Mouse (Mus musculus): Measurements from ENCODE around the gene Baz2b. TPM values are rescaled to one million over a fixed set of nuclear protein-coding genes. Genes with fewer than 3 reads are reported as not detected.
A peak's percentile ranks its signal among the peaks of the same experiment; 100 is the strongest.
"Not testable (repeated sequence)": the region's sequence is repeated elsewhere in the genome, so short reads cannot be mapped to it uniquely, and the experiment has no call there.

The Baz2b gene
- total RNA-seq, 2 experiments from 2014 or later, result 55.6 to 60.3 TPM

- DNase-seq, result no peak
- intact Hi-C loops (cut with DNase I), result no loop called here
Measured at GRCm38 (mm10) chr2:59898666-59899065, 311.0 kb downstream of the Baz2b start.

DNA sequence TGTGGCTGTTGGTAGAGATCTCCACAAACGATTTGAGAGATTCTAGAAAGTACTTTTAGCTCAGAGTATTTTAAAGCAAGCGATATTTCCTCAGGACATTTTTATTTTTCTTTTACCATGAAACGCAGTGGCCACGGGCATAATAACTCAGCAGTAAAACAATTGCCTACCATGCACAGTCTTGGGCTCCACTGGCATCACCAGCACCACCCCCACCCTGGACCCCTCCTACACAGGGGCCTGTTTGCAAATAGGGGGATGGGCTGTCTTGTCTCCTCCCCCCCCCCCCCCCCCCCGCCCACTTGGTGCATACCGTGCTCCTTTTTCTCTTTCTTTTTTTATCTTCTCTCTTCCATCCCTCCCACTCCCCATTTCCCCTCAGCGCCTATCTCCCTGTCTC, 311.5 kb downstream of the Baz2b start:
- DNase-seq, result no peak
- intact Hi-C loops (cut with DNase I), result no loop called here

GRCm38 (mm10) chr2:59896837-59897236, 312.8 kb downstream of the Baz2b start:
- intact Hi-C loops (cut with DNase I), result no loop called here
- no peak for DNase-seq

- intact Hi-C loops (cut with DNase I), result no loop called here
- peak; percentile 35 to 37 for DNase-seq
Measured at GRCm38 (mm10) chr2:59896400-59896799, 313.2 kb downstream of the Baz2b start.

DNA sequence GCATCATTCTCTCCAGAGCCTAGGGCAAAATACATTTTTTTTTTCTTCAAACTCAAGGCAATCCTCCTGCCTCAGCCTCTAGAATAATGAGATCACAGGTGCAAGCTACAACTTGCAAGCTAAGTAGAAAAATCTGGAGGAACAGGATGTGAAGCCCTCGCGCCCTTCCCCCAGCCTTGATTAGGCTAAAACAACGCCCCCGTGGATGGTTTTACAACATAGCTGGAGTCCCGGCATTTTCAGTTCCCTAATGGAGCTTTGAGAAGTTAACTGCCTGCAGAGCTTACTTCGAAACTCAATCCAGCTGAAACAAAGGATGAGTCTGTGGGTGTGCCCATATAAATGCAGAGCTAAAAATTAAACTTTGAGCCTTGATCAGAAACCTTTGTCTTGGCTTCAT, 319.9 kb downstream of the Baz2b start:
- intact Hi-C loops (cut with DNase I), result no loop called here
- DNase-seq, result no peak

- intact Hi-C loops (cut with DNase I), result no loop called here
- peak in 1 of 2 experiments; percentile 7 for DNase-seq
Measured at GRCm38 (mm10) chr2:59882742-59883281, 326.8 kb downstream of the Baz2b start.

DNA sequence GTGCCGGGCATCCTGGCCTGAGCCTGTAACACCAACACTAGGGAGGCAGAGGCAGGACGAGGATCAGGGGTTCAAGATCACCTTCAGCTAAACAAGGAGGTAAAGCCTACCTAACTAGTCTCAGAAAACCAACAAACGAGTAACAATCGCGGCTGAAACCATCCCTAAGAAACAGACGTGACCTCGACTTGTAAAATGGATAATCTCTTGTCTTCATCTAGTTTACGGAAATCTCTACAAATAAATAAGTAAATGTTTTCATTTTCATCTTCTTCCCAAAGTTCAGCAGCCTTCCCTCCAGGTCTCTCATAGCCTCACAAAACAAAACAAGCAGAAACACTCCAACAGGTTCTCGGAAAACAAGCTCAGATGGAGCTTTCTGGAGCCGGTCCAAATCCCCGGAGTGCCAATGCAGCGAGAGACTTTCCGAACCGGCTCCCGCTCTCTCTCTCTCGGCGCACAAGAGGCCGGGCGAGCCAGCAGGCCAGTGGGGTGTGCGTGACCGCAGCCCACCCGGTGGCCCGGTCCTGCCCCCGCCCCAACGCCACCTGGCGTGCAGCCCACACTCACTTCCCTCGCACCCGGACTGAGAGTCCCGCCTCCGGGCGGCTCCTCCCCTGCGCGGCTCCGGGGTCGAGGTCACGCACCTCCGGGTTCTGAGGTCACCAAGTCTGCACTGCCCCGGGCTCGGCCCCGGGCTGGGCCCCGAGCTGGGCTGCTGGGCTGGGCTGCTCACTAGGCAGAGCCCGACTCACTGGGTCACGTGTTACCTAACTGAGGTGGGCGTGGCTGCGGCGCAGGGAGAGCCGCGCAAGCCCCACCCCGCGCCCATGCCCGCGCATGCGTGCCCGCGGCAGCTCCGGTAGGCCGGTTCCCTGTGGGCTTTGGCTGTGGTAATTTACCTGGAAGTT, 327.6 kb downstream of the Baz2b start, which contains the start of gene Wdsub1:
TSS of gene Wdsub1 (minus strand) at position 761 of the 911 bp plus-strand sequence.
- intact Hi-C loops (cut with DNase I), result no loop called here
- peak; percentile 95 for DNase-seq

DNA sequence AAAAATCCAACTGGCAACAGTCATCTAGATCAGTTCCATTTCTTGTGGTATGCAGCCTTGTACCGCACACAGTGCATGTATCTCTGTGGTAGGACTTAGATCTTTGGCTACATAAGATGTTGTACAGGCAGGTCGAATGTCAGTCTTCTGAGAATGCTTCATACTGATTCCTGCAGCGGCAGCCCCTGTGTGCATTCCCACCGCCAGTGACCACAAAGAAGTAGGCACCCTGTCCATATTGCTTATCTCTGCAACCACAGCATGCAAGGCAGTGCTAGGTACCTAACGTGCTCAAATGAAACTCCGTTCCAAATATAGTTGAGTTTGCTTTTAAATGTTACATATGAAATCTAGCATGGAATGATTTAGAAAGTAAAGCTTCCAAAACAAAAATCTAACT, 328.2 kb downstream of the Baz2b start:
- intact Hi-C loops (cut with DNase I), result no loop called here
- DNase-seq, result no peak

GRCm38 (mm10) chr2:59878221-59878620, 331.4 kb downstream of the Baz2b start:
- no peak for DNase-seq
- intact Hi-C loops (cut with DNase I), result no loop called here

DNA sequence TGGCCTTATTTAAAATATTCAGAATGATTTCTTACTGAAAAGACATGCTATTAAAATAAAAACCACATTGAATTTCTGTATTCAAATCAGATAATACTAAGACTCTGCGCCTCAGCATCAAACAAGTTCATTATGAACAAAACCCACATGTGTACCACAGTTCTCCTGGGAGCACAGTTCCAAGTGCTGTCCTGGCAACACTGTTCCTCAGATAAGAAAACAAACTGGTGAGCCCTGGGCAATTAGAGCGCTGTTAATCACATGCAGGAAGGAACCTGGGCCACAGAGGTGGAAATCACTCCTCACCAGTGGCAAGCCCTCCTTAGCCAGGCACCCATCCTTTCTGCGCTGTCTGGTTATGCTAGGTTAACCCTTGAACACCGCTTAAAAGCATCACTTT, 332.3 kb downstream of the Baz2b start:
- no peak for DNase-seq
- intact Hi-C loops (cut with DNase I), result no loop called here

DNA sequence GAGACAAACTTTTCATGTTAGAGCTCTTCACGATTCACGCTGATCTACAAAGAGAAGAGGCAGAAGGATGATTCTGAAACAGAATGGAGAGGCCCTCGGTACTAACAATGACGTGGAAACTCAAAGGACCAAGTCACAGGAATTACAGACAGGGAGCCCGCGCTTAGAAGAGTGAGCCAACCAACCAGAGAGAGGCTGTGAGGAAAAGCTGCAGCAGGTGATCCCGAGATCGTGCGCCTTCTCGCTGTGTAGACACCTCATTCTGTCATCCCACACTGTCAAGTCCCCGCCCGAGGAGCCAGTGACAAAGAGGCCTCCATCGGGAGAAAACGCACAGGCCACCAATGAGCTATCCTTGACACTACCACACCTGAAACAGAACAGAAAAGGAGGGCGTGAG, 333.2 kb downstream of the Baz2b start:
- DNase-seq, result no peak
- intact Hi-C loops (cut with DNase I), result no loop called here

DNA sequence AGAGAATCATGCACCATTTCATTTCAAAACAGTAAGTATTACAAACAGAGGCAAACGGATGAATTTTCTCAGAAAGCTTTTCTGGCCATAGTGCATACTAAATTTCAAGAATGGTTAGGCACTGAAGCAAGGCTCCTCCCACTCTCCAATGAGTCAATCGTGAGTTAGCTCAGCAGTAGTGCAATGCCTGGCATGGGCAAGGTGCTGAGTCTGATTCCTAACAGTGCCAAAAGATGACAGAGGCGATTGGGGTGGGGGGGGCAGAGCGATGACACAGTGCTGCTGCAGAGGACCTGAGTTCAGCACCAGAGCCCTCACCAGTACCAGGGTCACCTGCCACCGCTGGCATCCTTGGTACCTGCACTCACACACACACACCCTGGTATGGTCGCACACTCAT, 339.1 kb downstream of the Baz2b start:
- no peak for DNase-seq
- intact Hi-C loops (cut with DNase I), result no loop called here

GRCm38 (mm10) chr2:59862618-59863017, 347.0 kb downstream of the Baz2b start:
- intact Hi-C loops (cut with DNase I), result no loop called here

GRCm38 (mm10) chr2:59854363-59854762, 355.3 kb downstream of the Baz2b start:
- DNase-seq, result no peak
- intact Hi-C loops (cut with DNase I), result no loop called here

More at GRCm38 (mm10) chr2:59862618-59863017, 347.0 kb downstream of the Baz2b start:
- DNase-seq, result no peak

GRCm38 (mm10) chr2:59853543-59853942, 356.1 kb downstream of the Baz2b start:
- no peak for DNase-seq
- intact Hi-C loops (cut with DNase I), result no loop called here

GRCm38 (mm10) chr2:59852916-59853315, 356.7 kb downstream of the Baz2b start:
- no peak for DNase-seq
- intact Hi-C loops (cut with DNase I), result no loop called here

DNA sequence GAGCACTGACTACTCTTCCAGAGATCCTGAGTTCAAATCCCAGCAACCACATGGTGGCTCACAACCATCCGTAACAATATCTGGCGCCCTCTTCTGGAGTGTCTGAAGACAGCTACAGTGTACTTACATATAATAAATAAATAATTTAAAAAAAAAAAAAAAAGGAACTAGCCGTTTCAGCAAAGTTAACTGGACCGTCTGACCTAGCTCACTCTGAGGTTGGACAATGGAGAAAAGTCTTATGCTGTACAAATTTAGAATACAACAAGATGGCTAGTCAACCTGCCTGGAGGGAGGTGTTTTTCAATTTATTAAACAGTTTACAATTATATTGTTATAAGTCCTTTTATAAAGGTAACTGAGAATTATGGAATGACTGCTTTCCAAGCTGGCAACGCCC, 357.8 kb downstream of the Baz2b start:
- intact Hi-C loops (cut with DNase I), result not testable (repeated sequence)

More for the DNA sequence above, 357.8 kb downstream of the Baz2b start:
- DNase-seq, result not testable (repeated sequence)

Other genes starting within 250 kb of the Baz2b start
- 10 to 100 TPM; 47.4 to 52.6 TPM for gene March7, start within 50 bp of the Baz2b start, total RNA-seq (2021)
- 10 to 100 TPM; 12.3 to 12.8 TPM for gene Cd302, start 74.6 kb upstream of the Baz2b start, total RNA-seq (2021)
- 1 to 10 TPM; 1.3 to 1.4 TPM for gene Ly75, start 173.5 kb upstream of the Baz2b start, total RNA-seq (2021)